ENCODE assay signal across 15 mouse cellular contexts in genomic region chr1:135183448-135183847, GRCm38 (mm10). TPM values are rescaled to one million over a fixed set of nuclear protein-coding genes. Genes with fewer than 3 reads are reported as not detected.
A peak's percentile ranks its signal among the peaks of the same experiment; 100 is the strongest.
DNase-seq lines count a peak whose midpoint lies in the region; ATAC-seq and TF ChIP-seq lines count a peak whose summit lies in the region.
"Had no signal": no experiment of that assay in that cellular context is flagged by ENCODE, and none has a peak within 500 bp of the region (broad histone marks: within the 10 kb centered on the region; RNA-seq: fewer than 3 reads in every experiment).

No protein-coding gene starts in this region.

- no peaks in the 10 kb centered on the region for H3K9me3 ChIP-seq in embryonic facial prominence, embryonic 15.5 days (replicated peaks)
- no peaks in the 10 kb centered on the region for H3K9me3 ChIP-seq in embryonic facial prominence, embryonic 10.5 days
- no peaks in the 10 kb centered on the region for H3K9me3 ChIP-seq in liver, postnatal 0 days (ENCODE audit: low read length)
- H3K9me3 ChIP-seq: embryonic facial prominence, embryonic 12.5 days had no signal

- no peak overlapping the region for H3K4me3 ChIP-seq in embryonic facial prominence, embryonic 15.5 days (replicated peaks)
- no peak overlapping the region for H3K4me3 ChIP-seq in embryonic facial prominence, embryonic 10.5 days
- no peak overlapping the region for H3K4me3 ChIP-seq in liver, postnatal 0 days (ENCODE audit: low read depth, low read length)
- no peak overlapping the region for H3K4me3 ChIP-seq in thymus, adult 2 months (ENCODE audit: control insufficient read depth, insufficient read depth, low read length)
- H3K4me3 ChIP-seq: embryonic facial prominence, embryonic 12.5 days had no signal

- no peak overlapping the region for H3K27ac ChIP-seq in embryonic facial prominence, embryonic 15.5 days (replicated peaks)
- H3K27ac ChIP-seq in embryonic facial prominence, embryonic 10.5 days (replicated peaks), result no peak overlapping the region
- H3K27ac ChIP-seq in liver, postnatal 0 days (ENCODE audit: low read depth), result no peak overlapping the region
- H3K27ac ChIP-seq in thymus, adult 2 months (ENCODE audit: control insufficient read depth, insufficient read depth, low read length), result no peak overlapping the region
- H3K27ac ChIP-seq: embryonic facial prominence, embryonic 12.5 days had no signal

- no peak overlapping the region for H3K4me2 ChIP-seq in embryonic facial prominence, embryonic 15.5 days (replicated peaks)
- H3K4me2 ChIP-seq in liver, postnatal 0 days (ENCODE audit: low read depth, low read length), result no peak overlapping the region
- H3K4me2 ChIP-seq: embryonic facial prominence, embryonic 12.5 days; lung, embryonic 14.5 days had no signal

- TF ChIP-seq CTCF in liver, postnatal 0 days (IDR thresholded peaks at IDR 0.05; ENCODE audit: low read depth), result no peak
- no peak for TF ChIP-seq CTCF in thymus, adult 2 months (IDR thresholded peaks at IDR 0.05; ENCODE audit: borderline replicate concordance, control insufficient read depth, extremely low read depth, insufficient read depth, low read length, poor library complexity)

- WGBS in embryonic facial prominence, embryonic 15.5 days, result 71% methylated on average over 4 of the region's 4 CpGs
- 75% methylated on average over 4 of the region's 4 CpGs for WGBS in embryonic facial prominence, embryonic 10.5 days
- 52% methylated on average over 3 of the region's 4 CpGs for WGBS in liver, postnatal 0 days (ENCODE audit: insufficient replicate concordance)
- 82% methylated on average over 4 of the region's 4 CpGs for WGBS in thymus, adult 2 months

- DNase-seq in embryonic facial prominence, embryonic 10.5 days (ENCODE audit: low spot score), result no peak
- peak; percentile 44 to 75 for DNase-seq in urinary bladder, adult 18-20 months (ENCODE audit: low spot score in 2 of 2)
- no peak for DNase-seq in urinary bladder, postnatal 25 days (ENCODE audit: low spot score)
- DNase-seq in liver, postnatal 0 days, result no peak
- DNase-seq in layer of hippocampus, adult 9-11 months, result no peak
- no peak for DNase-seq in heart, postnatal 14 days
- no peak for DNase-seq in thymus, adult 2 months
- DNase-seq: cerebellum, adult 18-20 months; heart, postnatal 4 days; kidney, postnatal 36 days; lung, embryonic 14.5 days had no signal

- H3K36me3 ChIP-seq in embryonic facial prominence, embryonic 15.5 days, result no peaks in the 10 kb centered on the region
- H3K36me3 ChIP-seq in embryonic facial prominence, embryonic 10.5 days (replicated peaks), result no peaks in the 10 kb centered on the region
- no peaks in the 10 kb centered on the region for H3K36me3 ChIP-seq in liver, postnatal 0 days (replicated peaks; ENCODE audit: insufficient read depth, low read length)
- no peaks in the 10 kb centered on the region for H3K36me3 ChIP-seq in thymus, adult 2 months (ENCODE audit: control insufficient read depth, insufficient read depth, low read length)
- H3K36me3 ChIP-seq: embryonic facial prominence, embryonic 12.5 days had no signal

- H3K4me1 ChIP-seq in embryonic facial prominence, embryonic 15.5 days, result peaks cover 9% of the 10 kb centered on the region; the same call in 1 of the 2 replicates
- H3K4me1 ChIP-seq in embryonic facial prominence, embryonic 10.5 days, result peaks cover 20% of the 10 kb centered on the region
- H3K4me1 ChIP-seq in liver, postnatal 0 days (ENCODE audit: insufficient read depth), result 0 out of 2 replicates have a peak, but pooled peaks cover 4% of the 10 kb centered on the region
- H3K4me1 ChIP-seq in thymus, adult 2 months (replicated peaks; ENCODE audit: control insufficient read depth, insufficient read depth, low read length), result no peaks in the 10 kb centered on the region

- ATAC-seq in embryonic facial prominence, embryonic 15.5 days (ENCODE audit: insufficient number of reproducible peaks, low FRiP score, low TSS enrichment, low read depth), result 0 out of 2 replicates have a peak, but pooled peaks have one; percentile 25
- peak; percentile 46; the same call in 1 of the 2 replicates for ATAC-seq in liver, postnatal 0 days
- ATAC-seq: forebrain, embryonic 16.5 days had no signal

- intact Hi-C loops in heart, postnatal 14 days (cut with DNase I), result no loop called here

- no peak overlapping the region for H3K9ac ChIP-seq in embryonic facial prominence, embryonic 15.5 days
- H3K9ac ChIP-seq in liver, postnatal 0 days (replicated peaks), result no peak overlapping the region
- H3K9ac ChIP-seq: embryonic facial prominence, embryonic 12.5 days; lung, embryonic 14.5 days had no signal

- TF ChIP-seq POLR2A in thymus, adult 2 months (IDR thresholded peaks at IDR 0.05; ENCODE audit: control insufficient read depth, extremely low read depth, insufficient read depth, low read length, poor library complexity), result no peak

- no peaks in the 10 kb centered on the region for H3K27me3 ChIP-seq in embryonic facial prominence, embryonic 15.5 days
- peaks cover 17% of the 10 kb centered on the region; the same call in 1 of the 2 replicates for H3K27me3 ChIP-seq in embryonic facial prominence, embryonic 10.5 days (replicated peaks; ENCODE audit: low read depth, poor library complexity, severe bottlenecking)
- H3K27me3 ChIP-seq in liver, postnatal 0 days (ENCODE audit: insufficient read depth, low read length), result 0 out of 2 replicates have a peak, but pooled peaks cover 4% of the 10 kb centered on the region
- no peaks in the 10 kb centered on the region for H3K27me3 ChIP-seq in thymus, adult 2 months (ENCODE audit: control insufficient read depth, insufficient read depth, low read length)
- H3K27me3 ChIP-seq: embryonic facial prominence, embryonic 12.5 days had no signal

- TF ChIP-seq EP300 in liver, postnatal 0 days (IDR thresholded peaks at IDR 0.05; ENCODE audit: low read depth), result no peak

RNA-seq across cellular contexts. Expression of gene Gpr37l1, which starts 16.0 kb away (rescaled TPM):
- polyA plus RNA-seq in embryonic facial prominence, embryonic 15.5 days (2015; fragmentation: Nextera tagmentation; extraction: Ambion mirVana), result 0.16 TPM in 1 of 2 replicates, not detected in the other
- polyA plus RNA-seq in embryonic facial prominence, embryonic 10.5 days (2016; fragmentation: Nextera tagmentation; extraction: Ambion mirVana), result not detected in 2 replicates
- polyA plus RNA-seq in liver, postnatal 0 days (2015; fragmentation: Nextera tagmentation; extraction: Ambion mirVana), result not detected in 2 replicates
- under 1 TPM; 0.32 to 0.48 TPM for total RNA-seq in heart, postnatal 14 days (2021)
- 0.50 and 0.77 TPM in 2 replicates for polyA plus RNA-seq in thymus, adult 2 months (2012; rRNA removed)
- total RNA-seq: granulocyte monocyte progenitor cell, adult 5-6 weeks had no signal
- polyA plus RNA-seq: embryonic facial prominence, embryonic 12.5 days; lung, embryonic 14.5 days had no signal

RNA-seq across cellular contexts. Expression of gene Arl8a, which starts 36.8 kb away (rescaled TPM):
- polyA plus RNA-seq in embryonic facial prominence, embryonic 15.5 days (2015; fragmentation: Nextera tagmentation; extraction: Ambion mirVana), result 77.8 and 85.7 TPM in 2 replicates
- polyA plus RNA-seq in embryonic facial prominence, embryonic 10.5 days (2016; fragmentation: Nextera tagmentation; extraction: Ambion mirVana), result 48.3 and 50.3 TPM in 2 replicates
- polyA plus RNA-seq in liver, postnatal 0 days (2015; fragmentation: Nextera tagmentation; extraction: Ambion mirVana), result 11.3 and 12.5 TPM in 2 replicates
- 10 to 100 TPM; 25.7 to 28.0 TPM for total RNA-seq in heart, postnatal 14 days (2021)
- polyA plus RNA-seq in thymus, adult 2 months (2012; rRNA removed), result 54.7 and 59.4 TPM in 2 replicates

RNA-seq across cellular contexts. Expression of gene Ptpn7, which starts 50.9 kb away (rescaled TPM):
- polyA plus RNA-seq in embryonic facial prominence, embryonic 15.5 days (2015; fragmentation: Nextera tagmentation; extraction: Ambion mirVana), result 2.6 and 2.8 TPM in 2 replicates
- polyA plus RNA-seq in embryonic facial prominence, embryonic 10.5 days (2016; fragmentation: Nextera tagmentation; extraction: Ambion mirVana), result 1.3 and 2.1 TPM in 2 replicates
- polyA plus RNA-seq in liver, postnatal 0 days (2015; fragmentation: Nextera tagmentation; extraction: Ambion mirVana), result 5.4 and 6.7 TPM in 2 replicates
- 1 to 10 TPM in 1 of 2 experiments, under 1 TPM in 1; 0.72 to 3.3 TPM for total RNA-seq in heart, postnatal 14 days (2021)
- polyA plus RNA-seq in thymus, adult 2 months (2012; rRNA removed), result 219 and 275 TPM in 2 replicates

Comparison
In these comparisons a context has a peak if more than half of its experiments do, and no peak if none do; other contexts are left out.
1. DNase-seq: peak in urinary bladder, adult 18-20 months (2 of 2); none in embryonic facial prominence, embryonic 10.5 days (single experiment), urinary bladder, postnatal 25 days (single experiment), liver, postnatal 0 days (single experiment), layer of hippocampus, adult 9-11 months (single experiment), heart, postnatal 14 days (0 of 2) and thymus, adult 2 months (single experiment).
2. RNA of gene Ptpn7, which starts 50.9 kb away (polyA plus RNA-seq): 219 to 275 TPM in thymus, adult 2 months; 5.4 to 6.7 TPM in liver, postnatal 0 days, 2.6 to 2.8 TPM in embryonic facial prominence, embryonic 15.5 days and 1.3 to 2.1 TPM in embryonic facial prominence, embryonic 10.5 days; every median in the first group is over 10 times any median in the second.